Mouse (Mus musculus): ENCODE results near the gene Cib2.

DNA sequence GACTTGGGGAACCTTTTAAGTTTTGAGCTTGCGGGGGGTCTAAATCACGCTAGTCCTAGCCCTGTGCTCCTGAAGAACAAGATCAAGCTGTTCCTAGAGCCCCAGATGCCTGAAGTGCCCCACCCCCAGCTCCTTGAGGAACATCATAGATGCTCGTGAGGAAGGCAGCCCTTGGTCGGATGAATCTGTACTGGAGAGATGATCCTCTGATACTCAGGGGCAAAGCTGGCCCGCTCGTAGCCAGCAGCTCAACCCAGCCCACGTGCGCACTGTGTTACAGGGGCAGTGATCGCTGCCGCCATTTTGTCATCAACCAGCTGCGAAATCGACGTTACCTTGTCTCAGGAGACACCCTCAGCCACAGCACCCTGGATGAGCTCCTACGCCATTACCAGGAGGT is 21.3 kb downstream of the Cib2 start, which contains the start of gene Sh2d7:
- TF ChIP-seq GATA1 (IDR thresholded peaks at IDR 0.05; ENCODE audit: borderline replicate concordance, low read length) (no peak), FLI1 (IDR thresholded peaks at IDR 0.05; ENCODE audit: low read length) (no peak)

Measured in megakaryocyte, embryonic 14.5 days (primary cell).